Mouse (Mus musculus): ENCODE results near the gene Barhl1. TPM values are rescaled to one million over a fixed set of nuclear protein-coding genes. Genes with fewer than 3 reads are reported as not detected.

Barhl1 gene
- polyA plus RNA-seq, 2 experiments: not detected

GRCm38 (mm10) chr2:28903871-28904270 is 12.6 kb downstream of the Barhl1 start:
- Histone ChIP-seq H3K4me2 (ENCODE audit: low read depth) (no peak overlapping the region), H3K9me3 (ENCODE audit: control insufficient read depth, low read length) (no peaks in the 10 kb centered on the region), H3K4me3 (ENCODE audit: insufficient read depth in 1 of 2, low read depth in 2 of 2, low read length in 2 of 2) (no peak overlapping the region), H3K27ac (no peak overlapping the region), H3K36me3 (replicated peaks; ENCODE audit: control insufficient read depth, insufficient read depth, low read depth) (no peaks in the 10 kb centered on the region), H3K4me1 (replicated peaks; ENCODE audit: control insufficient read depth in 2 of 2, insufficient read depth in 2 of 2, low read length in 1 of 2) (no peaks in the 10 kb centered on the region), H3K9ac (replicated peaks) (no peak overlapping the region), H3K27me3 (ENCODE audit: control insufficient read depth, insufficient read depth, low read length) (peaks cover 21% of the 10 kb centered on the region)
- TF ChIP-seq CTCF (IDR thresholded peaks at IDR 0.05; ENCODE audit: low read depth) (no peak), EP300 (IDR thresholded peaks at IDR 0.05; ENCODE audit: low read depth) (no peak)
- DNase-seq (ENCODE audit: low read depth in 3 of 3, low spot score in 3 of 3) (no peak), ATAC-seq (ENCODE audit: insufficient read depth) (no peak)
- 68% methylated on average over 5 of the region's 5 CpGs for WGBS (ENCODE audit: insufficient replicate concordance)

GRCm38 (mm10) chr2:28902291-28902690 is 14.2 kb downstream of the Barhl1 start:
- Histone ChIP-seq H3K4me3 (ENCODE audit: insufficient read depth in 1 of 2, low read depth in 2 of 2, low read length in 2 of 2) (no peak overlapping the region), H3K4me2 (ENCODE audit: low read depth) (no peak overlapping the region), H3K27me3 (ENCODE audit: control insufficient read depth, insufficient read depth, low read length) (peaks cover 6% of the 10 kb centered on the region; the same call in 1 of the 2 replicates), H3K4me1 (replicated peaks; ENCODE audit: control insufficient read depth in 2 of 2, insufficient read depth in 2 of 2, low read length in 1 of 2) (no peaks in the 10 kb centered on the region), H3K36me3 (replicated peaks; ENCODE audit: control insufficient read depth, insufficient read depth, low read depth) (no peaks in the 10 kb centered on the region), H3K9me3 (ENCODE audit: control insufficient read depth, low read length) (no peaks in the 10 kb centered on the region), H3K27ac (no peak overlapping the region), H3K9ac (replicated peaks) (no peak overlapping the region)
- TF ChIP-seq CTCF (IDR thresholded peaks at IDR 0.05; ENCODE audit: low read depth) (no peak), EP300 (IDR thresholded peaks at IDR 0.05; ENCODE audit: low read depth) (no peak)
- WGBS (ENCODE audit: insufficient replicate concordance): 83% methylated on average over 8 of the region's 8 CpGs
- no peak for DNase-seq (ENCODE audit: low read depth in 3 of 3, low spot score in 3 of 3)
- ATAC-seq (ENCODE audit: insufficient read depth): no peak

DNA sequence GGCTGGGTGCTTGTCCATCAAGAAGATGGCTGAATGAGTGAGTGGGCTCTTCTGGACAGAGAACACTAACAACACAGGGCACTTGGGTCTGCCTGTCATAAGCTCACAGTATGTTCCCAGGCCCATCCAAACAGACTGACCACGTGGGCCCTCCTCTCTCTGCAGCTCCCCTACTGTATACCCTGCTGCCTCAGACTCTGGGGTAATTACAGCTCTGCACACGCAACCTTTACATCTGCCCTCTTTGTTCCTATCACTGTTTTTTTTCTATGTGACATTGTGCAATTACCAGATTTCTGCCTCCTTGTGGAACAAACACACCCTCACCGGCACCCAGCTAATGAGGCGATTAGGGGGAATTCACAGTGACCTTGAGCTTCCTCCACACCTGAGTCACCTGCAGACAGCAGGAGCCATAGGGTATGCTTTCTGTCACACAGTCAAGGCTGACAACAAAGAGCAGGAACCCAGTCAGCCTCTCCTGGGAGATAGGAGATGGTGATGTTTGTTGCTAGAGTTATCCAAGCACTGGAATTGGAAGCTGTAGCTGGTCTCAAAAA is 19.0 kb downstream of the Barhl1 start:
- no peak overlapping the region for H3K4me2 ChIP-seq (ENCODE audit: low read depth)
- TF ChIP-seq CTCF (IDR thresholded peaks at IDR 0.05; ENCODE audit: low read depth): no peak
- TF ChIP-seq EP300 (IDR thresholded peaks at IDR 0.05; ENCODE audit: low read depth): no peak
- H3K36me3 ChIP-seq (replicated peaks; ENCODE audit: control insufficient read depth, insufficient read depth, low read depth): no peaks in the 10 kb centered on the region
- no peak overlapping the region for H3K9ac ChIP-seq (replicated peaks)
- H3K4me3 ChIP-seq (ENCODE audit: insufficient read depth in 1 of 2, low read depth in 2 of 2, low read length in 2 of 2): no peak overlapping the region
- H3K9me3 ChIP-seq (ENCODE audit: control insufficient read depth, low read length): no peaks in the 10 kb centered on the region
- 73% methylated on average over 4 of the region's 4 CpGs for WGBS (ENCODE audit: insufficient replicate concordance)
- H3K27me3 ChIP-seq (ENCODE audit: control insufficient read depth, insufficient read depth, low read length): no peaks in the 10 kb centered on the region
- DNase-seq (ENCODE audit: low read depth in 3 of 3, low spot score in 3 of 3) (no peak), ATAC-seq (ENCODE audit: insufficient read depth) (no peak)
- no peak overlapping the region for H3K27ac ChIP-seq
- no peaks in the 10 kb centered on the region for H3K4me1 ChIP-seq (replicated peaks; ENCODE audit: control insufficient read depth in 2 of 2, insufficient read depth in 2 of 2, low read length in 1 of 2)

DNA sequence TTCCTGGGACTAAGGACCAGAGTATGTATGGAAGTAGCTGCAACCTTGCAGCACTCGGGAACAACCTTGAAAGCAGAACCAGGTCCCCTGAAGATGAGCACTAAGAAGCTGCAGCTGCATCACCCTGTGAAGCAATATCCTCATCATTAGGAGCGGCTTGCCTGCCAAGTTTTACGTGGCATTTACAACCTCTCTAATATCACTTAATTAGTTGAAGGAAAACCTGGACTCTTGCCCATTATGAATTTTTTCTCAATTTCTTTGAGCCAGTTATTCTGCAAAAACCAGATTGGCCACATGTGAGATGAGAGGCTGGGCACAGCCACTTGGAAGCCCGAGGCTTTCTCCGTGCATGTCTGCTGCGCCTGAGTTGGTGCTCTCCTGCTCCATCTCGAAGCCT is 20.6 kb downstream of the Barhl1 start:
- ATAC-seq (ENCODE audit: insufficient read depth) (no peak), DNase-seq (ENCODE audit: low read depth in 3 of 3, low spot score in 3 of 3) (no peak)
- H3K36me3 ChIP-seq (replicated peaks; ENCODE audit: control insufficient read depth, insufficient read depth, low read depth): no peaks in the 10 kb centered on the region
- no peaks in the 10 kb centered on the region for H3K4me1 ChIP-seq (replicated peaks; ENCODE audit: control insufficient read depth in 2 of 2, insufficient read depth in 2 of 2, low read length in 1 of 2)
- H3K27ac ChIP-seq: no peak overlapping the region
- TF ChIP-seq CTCF (IDR thresholded peaks at IDR 0.05; ENCODE audit: low read depth): no peak
- no peak for TF ChIP-seq EP300 (IDR thresholded peaks at IDR 0.05; ENCODE audit: low read depth)
- H3K4me3 ChIP-seq (ENCODE audit: insufficient read depth in 1 of 2, low read depth in 2 of 2, low read length in 2 of 2): no peak overlapping the region
- 81% methylated on average over 7 of the region's 7 CpGs for WGBS (ENCODE audit: insufficient replicate concordance)
- no peaks in the 10 kb centered on the region for H3K9me3 ChIP-seq (ENCODE audit: control insufficient read depth, low read length)
- no peak overlapping the region for H3K4me2 ChIP-seq (ENCODE audit: low read depth)
- H3K27me3 ChIP-seq (ENCODE audit: control insufficient read depth, insufficient read depth, low read length): no peaks in the 10 kb centered on the region
- H3K9ac ChIP-seq (replicated peaks): no peak overlapping the region

- Histone ChIP-seq H3K27me3 (ENCODE audit: control insufficient read depth, insufficient read depth, low read length) (no peaks in the 10 kb centered on the region), H3K4me3 (ENCODE audit: insufficient read depth in 1 of 2, low read depth in 2 of 2, low read length in 2 of 2) (no peak overlapping the region), H3K4me2 (ENCODE audit: low read depth) (no peak overlapping the region), H3K9me3 (ENCODE audit: control insufficient read depth, low read length) (no peaks in the 10 kb centered on the region), H3K4me1 (replicated peaks; ENCODE audit: control insufficient read depth in 2 of 2, insufficient read depth in 2 of 2, low read length in 1 of 2) (no peaks in the 10 kb centered on the region), H3K9ac (replicated peaks) (no peak overlapping the region), H3K36me3 (replicated peaks; ENCODE audit: control insufficient read depth, insufficient read depth, low read depth) (no peaks in the 10 kb centered on the region), H3K27ac (no peak overlapping the region)
- WGBS (ENCODE audit: insufficient replicate concordance): 68% methylated on average over 6 of the region's 6 CpGs
- no peak for DNase-seq (ENCODE audit: low read depth in 3 of 3, low spot score in 3 of 3)
- TF ChIP-seq EP300 (IDR thresholded peaks at IDR 0.05; ENCODE audit: low read depth) (no peak), CTCF (IDR thresholded peaks at IDR 0.05; ENCODE audit: low read depth) (no peak)
- no peak for ATAC-seq (ENCODE audit: insufficient read depth)
Measured at GRCm38 (mm10) chr2:28893526-28893925, 22.9 kb downstream of the Barhl1 start.
